Mouse (Mus musculus) MEL (cell line): ENCODE measurements around the gene Mylip. TPM values are rescaled to one million over a fixed set of nuclear protein-coding genes. Genes with fewer than 3 reads are reported as not detected.
A peak's percentile ranks its signal among the peaks of the same experiment; 100 is the strongest.

ENCODE experiments used
- DNase-seq: peaks from one replicate; pipeline ENCODE4 v3.0.0; 2011; ENCODE audit warnings: low read depth, low spot score
- H3K27ac ChIP-seq: 2 replicates; pipeline ENCODE4 v1.5.1; 2012; ENCODE audit warnings: low read depth, mild to moderate bottlenecking, control low read depth, low read length, moderate library complexity; ENCODE audit not compliant: control insufficient read depth
- H3K27me3 ChIP-seq, 2 experiments: fragments of 150-350 bp in 1 of 2; sonication (generic) in 1 of 2; 2 replicates each; pipeline ENCODE4 v1.6.1; 2012; ENCODE audit warnings: low read length in 2 of 2, mild to moderate bottlenecking in 2 of 2, improper control_type of control experiment in 1 of 2, moderate library complexity in 1 of 2; ENCODE audit not compliant: insufficient read depth in 2 of 2, control insufficient read depth in 1 of 2
- H3K36me3 ChIP-seq, 2 experiments: 2 replicates each; pipeline ENCODE4 v1.6.1; 2012 to 2014; ENCODE audit warnings: low read length in 2 of 2, improper control_type of control experiment in 1 of 2, inconsistent platforms in 1 of 2, mild to moderate bottlenecking in 1 of 2; ENCODE audit not compliant: insufficient read depth in 2 of 2, control insufficient read depth in 1 of 2
- H3K4me1 ChIP-seq, 2 experiments: fragments of 150-350 bp in 1 of 2; sonication (generic) in 1 of 2; 2 replicates each; pipeline ENCODE4 v1.6.1; 2012; ENCODE audit warnings: low read length in 2 of 2, improper control_type of control experiment in 1 of 2, mild to moderate bottlenecking in 1 of 2; ENCODE audit not compliant: insufficient read depth in 2 of 2, control insufficient read depth in 1 of 2
- H3K4me3 ChIP-seq, 2 experiments: fragments of 150-350 bp in 1 of 2; sonication (generic) in 1 of 2; 2 replicates each; pipeline ENCODE4 v1.5.1; 2012; ENCODE audit warnings: low read depth in 2 of 2, low read length in 2 of 2, mild to moderate bottlenecking in 2 of 2, moderate library complexity in 2 of 2, control low read depth in 1 of 2, improper control_type of control experiment in 1 of 2; ENCODE audit not compliant: control insufficient read depth in 1 of 2, insufficient read depth in 1 of 2
- H3K79me2 ChIP-seq: 2 replicates; pipeline ENCODE4 v1.6.1; 2012; ENCODE audit warnings: mild to moderate bottlenecking, low read length, moderate library complexity; ENCODE audit not compliant: control insufficient read depth, poor library complexity, insufficient read depth
- H3K9ac ChIP-seq: 2 replicates; pipeline ENCODE4 v1.6.1; 2012; ENCODE audit warnings: low read depth, mild to moderate bottlenecking, control low read depth, low read length, moderate library complexity; ENCODE audit not compliant: control insufficient read depth, poor library complexity, severe bottlenecking
- H3K9me3 ChIP-seq: fragments of 150-350 bp; sonication (generic); replicated peaks from 2 replicates; pipeline ENCODE4 v1.6.1; 2012; ENCODE audit warnings: mild to moderate bottlenecking, low read length, improper control_type of control experiment, moderate library complexity; ENCODE audit not compliant: insufficient read depth
- BHLHE40 ChIP-seq: IDR thresholded peaks from 2 replicates; pipeline ENCODE4 v1.6.1; 2012; ENCODE audit warnings: low read depth, mild to moderate bottlenecking, inconsistent platforms, low read length, improper control_type of control experiment, borderline replicate concordance
- CHD1 ChIP-seq: IDR thresholded peaks from 2 replicates; pipeline ENCODE4 v1.6.1; 2012; ENCODE audit warnings: low read depth, mild to moderate bottlenecking, inconsistent platforms, low read length, improper control_type of control experiment
- CHD2 ChIP-seq: IDR thresholded peaks from 2 replicates; pipeline ENCODE4 v1.6.1; 2011; ENCODE audit warnings: low read length, improper control_type of control experiment
- ELF1 ChIP-seq: IDR thresholded peaks from 2 replicates; pipeline ENCODE4 v1.6.1; 2014; ENCODE audit warnings: low read depth, mild to moderate bottlenecking, inconsistent platforms, low read length, improper control_type of control experiment, moderate library complexity
- EP300 ChIP-seq, 2 experiments: IDR thresholded peaks; 2 replicates each; pipeline ENCODE4 v1.6.1; 2011; ENCODE audit warnings: improper control_type of control experiment in 2 of 2, low read length in 2 of 2, low read depth in 1 of 2, mild to moderate bottlenecking in 1 of 2
- GABPA ChIP-seq: IDR thresholded peaks from 2 replicates; pipeline ENCODE4 v1.6.1; 2012; ENCODE audit warnings: low read depth, mild to moderate bottlenecking, inconsistent platforms, low read length, improper control_type of control experiment, moderate library complexity
- GATA1 ChIP-seq: IDR thresholded peaks from 2 replicates; pipeline ENCODE4 v1.6.1; 2011; ENCODE audit warnings: low read depth, low read length, improper control_type of control experiment
- HCFC1 ChIP-seq: IDR thresholded peaks from 2 replicates; pipeline ENCODE4 v1.6.1; 2012; ENCODE audit warnings: low read depth, mild to moderate bottlenecking, inconsistent platforms, low read length, improper control_type of control experiment, moderate library complexity
- JUND ChIP-seq: IDR thresholded peaks from 2 replicates; pipeline ENCODE4 v1.6.1; 2011; ENCODE audit warnings: low read depth, mild to moderate bottlenecking, improper control_type of control experiment, low read length
- KAT2A ChIP-seq: conservative IDR thresholded peaks from 2 replicates; pipeline ENCODE4 v1.6.1; 2012; ENCODE audit warnings: low read depth, low read length, improper control_type of control experiment, inconsistent platforms
- MAZ ChIP-seq: IDR thresholded peaks from 2 replicates; pipeline ENCODE4 v1.6.1; 2012; ENCODE audit warnings: low read depth, mild to moderate bottlenecking, inconsistent platforms, low read length, improper control_type of control experiment
- MEF2A ChIP-seq: IDR thresholded peaks from 2 replicates; pipeline ENCODE4 v1.6.1; 2014; ENCODE audit warnings: low read depth, mild to moderate bottlenecking, inconsistent platforms, low read length, improper control_type of control experiment; ENCODE audit not compliant: poor library complexity, insufficient replicate concordance, severe bottlenecking; ENCODE audit errors: extremely low read depth
- MXI1 ChIP-seq: IDR thresholded peaks from 2 replicates; pipeline ENCODE4 v1.6.1; 2011; ENCODE audit warnings: mild to moderate bottlenecking, low read depth, low read length, improper control_type of control experiment
- NELFE ChIP-seq: IDR thresholded peaks from 2 replicates; pipeline ENCODE4 v1.6.1; 2011; ENCODE audit warnings: low read depth, low read length, improper control_type of control experiment
- POLR2A ChIP-seq, 2 experiments: IDR thresholded peaks; 2 replicates each; pipeline ENCODE4 v1.6.1; 2011 to 2012; ENCODE audit warnings: low read length in 2 of 2, mild to moderate bottlenecking in 2 of 2, control low read depth in 1 of 2, improper control_type of control experiment in 1 of 2, low read depth in 1 of 2, moderate library complexity in 1 of 2; ENCODE audit not compliant: control insufficient read depth in 1 of 2, insufficient read depth in 1 of 2, poor library complexity in 1 of 2
- RAD21 ChIP-seq: IDR thresholded peaks from 2 replicates; pipeline ENCODE4 v1.6.1; 2011; ENCODE audit warnings: mild to moderate bottlenecking, low read depth, low read length, improper control_type of control experiment
- RCOR1 ChIP-seq: IDR thresholded peaks from 2 replicates; pipeline ENCODE4 v1.6.1; 2012; ENCODE audit warnings: low read depth, mild to moderate bottlenecking, inconsistent platforms, low read length, improper control_type of control experiment
- SIN3A ChIP-seq: IDR thresholded peaks from 2 replicates; pipeline ENCODE4 v1.6.1; 2012; ENCODE audit warnings: low read length, improper control_type of control experiment, inconsistent platforms
- TAL1 ChIP-seq: IDR thresholded peaks from 2 replicates; pipeline ENCODE4 v1.6.1; 2012; ENCODE audit warnings: mild to moderate bottlenecking, inconsistent platforms, low read length, moderate library complexity, mixed read lengths
- TBP ChIP-seq: IDR thresholded peaks from 2 replicates; pipeline ENCODE4 v1.8.0; 2011; ENCODE audit warnings: low read depth, low read length, improper control_type of control experiment
- TCF12 ChIP-seq: IDR thresholded peaks from 2 replicates; pipeline ENCODE4 v1.6.1; 2014; ENCODE audit warnings: low read depth, mild to moderate bottlenecking, inconsistent platforms, low read length, improper control_type of control experiment, moderate library complexity
- UBTF ChIP-seq: IDR thresholded peaks from 2 replicates; pipeline ENCODE4 v1.6.1; 2012; ENCODE audit warnings: low read depth, mild to moderate bottlenecking, inconsistent platforms, low read length, improper control_type of control experiment, moderate library complexity, borderline replicate concordance; ENCODE audit not compliant: insufficient read depth
- USF1 ChIP-seq: IDR thresholded peaks from 2 replicates; pipeline ENCODE4 v1.6.1; 2014; ENCODE audit warnings: low read depth, mild to moderate bottlenecking, inconsistent platforms, low read length, improper control_type of control experiment, moderate library complexity
- ZC3H11A ChIP-seq: IDR thresholded peaks from 2 replicates; pipeline ENCODE4 v1.6.1; 2012; ENCODE audit warnings: low read depth, mild to moderate bottlenecking, inconsistent platforms, low read length, improper control_type of control experiment
- ZKSCAN1 ChIP-seq: IDR thresholded peaks from 2 replicates; pipeline ENCODE4 v1.6.1; 2012; ENCODE audit warnings: low read depth, mild to moderate bottlenecking, inconsistent platforms, low read length, improper control_type of control experiment, moderate library complexity
- ZMIZ1 ChIP-seq: IDR thresholded peaks from 2 replicates; pipeline ENCODE4 v1.6.1; 2012; ENCODE audit warnings: low read depth, mild to moderate bottlenecking, inconsistent platforms, low read length, improper control_type of control experiment, moderate library complexity
- ZNF384 ChIP-seq: IDR thresholded peaks from 2 replicates; pipeline ENCODE4 v1.6.1; 2012; ENCODE audit warnings: low read depth, mild to moderate bottlenecking, inconsistent platforms, low read length, improper control_type of control experiment
- polyA plus RNA-seq, 2 experiments: library from polyadenylated mRNA; stranded (reverse) in 1 of 2; unstranded in 1 of 2; fragments of >175 nt in 1 of 2; fragments of >200 nt in 1 of 2; gene quantifications; 2 replicates each; pipeline versions ENCODE4 v1.2.1 to v1.2.4; 2012; ENCODE audit warnings: low replicate concordance in 2 of 2, low read depth in 1 of 2; ENCODE audit not compliant: insufficient read length in 2 of 2, insufficient read depth in 1 of 2, missing spikeins in 1 of 2
- total RNA-seq: library from RNA; depleted of rRNA; stranded (reverse); fragments of 300-350 nt; gene quantifications from 2 replicates; pipeline ENCODE4 v1.2.3, GENCODE M21; 2012

Gene Mylip
- total and polyA plus RNA-seq, 3 experiments, result 1.4 to 7.6 TPM; not detected in 1

GRCm38 (mm10) chr13:45454044-45454443 is 64.5 kb downstream of the Mylip start (continued):
- TF ChIP-seq GATA1, result peak; percentile 51
- TF ChIP-seq RAD21, result no peak
- TF ChIP-seq JUND, result no peak
- no peak for TF ChIP-seq GABPA
- no peak for TF ChIP-seq ZC3H11A
- TF ChIP-seq CHD2, result no peak
- TF ChIP-seq UBTF, result no peak
- TF ChIP-seq TBP, result no peak
- TF ChIP-seq MXI1, result no peak
- no peak for TF ChIP-seq ZKSCAN1
- no peak for TF ChIP-seq ELF1
- TF ChIP-seq, all 39 proteins: peak for 5

GRCm38 (mm10) chr13:45454641-45455040 is 65.1 kb downstream of the Mylip start:
- H3K27me3 ChIP-seq, result no peaks in the 10 kb centered on the region
- peak overlapping the region; percentile 73 for H3K9ac ChIP-seq
- H3K79me2 ChIP-seq, result no peaks in the 10 kb centered on the region
- peak overlapping the region; percentile 76 for H3K27ac ChIP-seq
- peak overlapping the region; percentile 60 to 64 for H3K4me3 ChIP-seq
- peaks cover 6 to 21% of the 10 kb centered on the region in 2 experiments for H3K4me1 ChIP-seq
- no peaks in the 10 kb centered on the region for H3K9me3 ChIP-seq
- TF ChIP-seq MEF2A (no peak), USF1 (no peak), JUND (no peak), SIN3A (peak; percentile 83), HCFC1 (0 out of 2 replicates have a peak, but pooled peaks have one; percentile 20), ZNF384 (peak; percentile 84), EP300 (IDR thresholded peaks at IDR 0.05; ENCODE audit: low read depth in 1 of 2, low read length in 2 of 2) (peak; percentile 13 to 42)
- DNase-seq, result peak; percentile 84
- H3K36me3 ChIP-seq, result peaks cover 0 to 22% of the 10 kb centered on the region in 2 experiments; a peak in 2 of 4 replicates

- H3K9ac ChIP-seq, result peak overlapping the region; percentile 73
- peaks cover 0 to 22% of the 10 kb centered on the region in 2 experiments; a peak in 2 of 4 replicates for H3K36me3 ChIP-seq
- H3K4me3 ChIP-seq, result peak overlapping the region; percentile 60 to 64
- TF ChIP-seq CHD1 (no peak), GABPA (no peak), TCF12 (peak; percentile 84), SIN3A (peak; percentile 77), TBP (peak; percentile 55; the same call in 1 of the 2 replicates), BHLHE40 (peak; percentile 22; the same call in 1 of the 2 replicates), RCOR1 (peak; percentile 78), CHD2 (no peak), NELFE (peak; percentile 44; the same call in 1 of the 2 replicates), KAT2A (no peak), HCFC1 (peak; percentile 57), EP300 (IDR thresholded peaks at IDR 0.05; ENCODE audit: low read depth in 1 of 2, low read length in 2 of 2) (peak; percentile 76 to 91), ELF1 (peak; percentile 15; the same call in 1 of the 2 replicates), TAL1 (peak; percentile 88), MAZ (no peak), GATA1 (peak; percentile 67), ZMIZ1 (0 out of 2 replicates have a peak, but pooled peaks have one; percentile 38), POLR2A (IDR thresholded peaks at IDR 0.05; ENCODE audit: control insufficient read depth in 1 of 2, insufficient read depth in 1 of 2, low read depth in 1 of 2, low read length in 2 of 2, poor library complexity in 1 of 2) (peak in 1 of 2 experiments; percentile 59; a peak in 2 of 4 replicates)
These were observed 65.7 kb downstream of the Mylip start for GRCm38 (mm10) chr13:45455108-45455861.

More at GRCm38 (mm10) chr13:45455108-45455861, 65.7 kb downstream of the Mylip start:
- H3K79me2 ChIP-seq, result no peaks in the 10 kb centered on the region
- H3K4me1 ChIP-seq, result peaks cover 6 to 21% of the 10 kb centered on the region in 2 experiments
- DNase-seq, result peak; percentile 91
- no peaks in the 10 kb centered on the region for H3K9me3 ChIP-seq
- peak overlapping the region; percentile 76 for H3K27ac ChIP-seq
- H3K27me3 ChIP-seq, result no peaks in the 10 kb centered on the region
